Mouse (Mus musculus) kidney, embryonic 14.5 days (tissue): Measurements from ENCODE around the gene Camkk1. TPM values are rescaled to one million over a fixed set of nuclear protein-coding genes. Genes with fewer than 3 reads are reported as not detected.

ENCODE experiments used
- ATAC-seq: fragments of 200-750 bp; cut with Nextera tagmentation; 2 replicates; pipeline ENCODE4 v1.8.0; 2017; ENCODE audit warnings: moderate number of reproducible peaks, mild to moderate bottlenecking, moderate TSS enrichment, moderate library complexity; ENCODE audit not compliant: low FRiP score, low TSS enrichment
- H3K27ac ChIP-seq: fragments of 300-500 bp; sonication (generic); 2 replicates; pipeline ENCODE4 v1.5.1; 2014; ENCODE audit warnings: low read depth, mild to moderate bottlenecking, low read length, moderate library complexity, mixed read lengths
- H3K27me3 ChIP-seq: fragments of 300-500 bp; sonication (generic); 2 replicates; pipeline ENCODE4 v1.6.1; 2014; ENCODE audit warnings: mild to moderate bottlenecking, low read length; ENCODE audit not compliant: control insufficient read depth, insufficient read depth
- H3K36me3 ChIP-seq: fragments of 300-500 bp; sonication (generic); 2 replicates; pipeline ENCODE4 v1.6.1; 2014; ENCODE audit warnings: low read length, mixed read lengths; ENCODE audit not compliant: control insufficient read depth, insufficient read depth
- H3K4me1 ChIP-seq: fragments of 300-500 bp; sonication (generic); 2 replicates; pipeline ENCODE4 v1.6.1; 2014; ENCODE audit warnings: low read length, mixed read lengths; ENCODE audit not compliant: control insufficient read depth, insufficient read depth
- H3K4me2 ChIP-seq: fragments of 300-500 bp; sonication (generic); replicated peaks from 2 replicates; pipeline ENCODE4 v1.6.1; 2014; ENCODE audit warnings: low read depth, mild to moderate bottlenecking, low read length
- H3K4me3 ChIP-seq: fragments of 300-500 bp; sonication (generic); 2 replicates; pipeline ENCODE4 v1.5.1; 2014; ENCODE audit warnings: mild to moderate bottlenecking, low read length
- H3K9ac ChIP-seq: fragments of 300-500 bp; sonication (generic); 2 replicates; pipeline ENCODE4 v1.6.1; 2014; ENCODE audit warnings: low read depth, mild to moderate bottlenecking, low read length, moderate library complexity
- H3K9me3 ChIP-seq: fragments of 300-500 bp; sonication (generic); 2 replicates; pipeline ENCODE4 v1.6.1; 2016; ENCODE audit warnings: low read length; ENCODE audit not compliant: control insufficient read depth
- WGBS: fragments of 180-500 bp; shearing (Covaris S2); extraction: QIAGEN DNeasy Blood & Tissue Kit; methylation state at CpG from one replicate; pipeline ENCODE4 v1.1.7; 2014; 5-methylcytosine and 5-hydroxymethylcytosine counted together
- polyA plus RNA-seq: library from polyadenylated mRNA; unstranded; fragments of >200 nt; fragmentation: Nextera tagmentation; extraction: Ambion mirVana; gene quantifications from 2 replicates; pipeline ENCODE4 v1.2.1, GENCODE M21; 2014

The Camkk1 gene
- polyA plus RNA-seq, 1 experiment from 2014 or later = 2.8 TPM

DNA sequence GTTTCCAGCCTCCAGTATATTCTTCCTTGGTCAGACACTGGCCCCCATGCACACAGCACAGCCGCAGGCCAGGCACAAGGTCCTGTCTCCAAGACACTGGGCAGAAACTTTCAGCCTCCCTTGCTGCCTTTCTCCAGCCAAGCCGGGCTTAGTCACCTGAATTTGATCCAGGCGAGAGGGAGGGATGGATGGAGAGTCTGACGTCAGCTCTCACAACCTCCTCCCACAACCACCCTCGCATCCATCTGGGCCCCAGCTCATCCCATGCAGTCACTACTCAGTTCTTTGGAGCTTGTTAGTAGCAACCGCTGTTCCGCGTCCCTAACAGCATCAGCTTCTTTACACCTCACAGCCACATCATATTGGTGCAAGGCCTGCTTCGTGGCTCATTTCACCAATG lies 4.3 kb downstream of the Camkk1 start:
- WGBS = 48% methylated on average over 9 of the region's 9 CpGs
- Histone ChIP-seq H3K36me3 (no peaks in the 10 kb centered on the region), H3K9ac (no peak overlapping the region), H3K27me3 (peaks cover 16% of the 10 kb centered on the region), H3K27ac (no peak overlapping the region), H3K4me1 (0 out of 2 replicates have a peak, but pooled peaks cover 16% of the 10 kb centered on the region), H3K9me3 (no peaks in the 10 kb centered on the region), H3K4me2 (no peak overlapping the region), H3K4me3 (no peak overlapping the region)
- ATAC-seq = no peak

DNA sequence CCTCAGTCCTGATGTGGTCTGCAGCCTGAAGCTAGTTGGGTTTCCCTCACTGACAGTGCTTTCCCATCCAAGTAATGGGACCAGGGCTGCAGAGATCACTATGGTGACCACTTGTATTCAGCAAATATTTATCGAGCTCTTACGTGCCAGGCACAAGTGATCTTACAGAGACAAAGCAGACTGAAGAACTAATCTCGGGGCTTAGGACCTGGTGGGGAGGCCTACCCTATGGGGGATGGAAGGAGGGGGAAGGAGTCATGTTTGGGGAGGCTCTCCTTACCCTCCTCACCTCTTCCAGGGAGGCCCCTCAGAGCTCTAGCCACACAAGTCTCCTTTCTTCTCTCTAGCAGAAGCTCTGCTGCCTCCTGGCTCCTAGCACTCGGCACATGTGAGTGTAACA lies 5.0 kb downstream of the Camkk1 start:
- ATAC-seq = no peak
- Histone ChIP-seq H3K27ac (peak overlapping the region; percentile 7; the same call in 1 of the 2 replicates), H3K9ac (no peak overlapping the region), H3K27me3 (peaks cover 16% of the 10 kb centered on the region), H3K4me1 (0 out of 2 replicates have a peak, but pooled peaks cover 16% of the 10 kb centered on the region), H3K9me3 (no peaks in the 10 kb centered on the region), H3K4me2 (no peak overlapping the region), H3K36me3 (no peaks in the 10 kb centered on the region), H3K4me3 (no peak overlapping the region)
- WGBS = 77% methylated on average over 4 of the region's 4 CpGs

DNA sequence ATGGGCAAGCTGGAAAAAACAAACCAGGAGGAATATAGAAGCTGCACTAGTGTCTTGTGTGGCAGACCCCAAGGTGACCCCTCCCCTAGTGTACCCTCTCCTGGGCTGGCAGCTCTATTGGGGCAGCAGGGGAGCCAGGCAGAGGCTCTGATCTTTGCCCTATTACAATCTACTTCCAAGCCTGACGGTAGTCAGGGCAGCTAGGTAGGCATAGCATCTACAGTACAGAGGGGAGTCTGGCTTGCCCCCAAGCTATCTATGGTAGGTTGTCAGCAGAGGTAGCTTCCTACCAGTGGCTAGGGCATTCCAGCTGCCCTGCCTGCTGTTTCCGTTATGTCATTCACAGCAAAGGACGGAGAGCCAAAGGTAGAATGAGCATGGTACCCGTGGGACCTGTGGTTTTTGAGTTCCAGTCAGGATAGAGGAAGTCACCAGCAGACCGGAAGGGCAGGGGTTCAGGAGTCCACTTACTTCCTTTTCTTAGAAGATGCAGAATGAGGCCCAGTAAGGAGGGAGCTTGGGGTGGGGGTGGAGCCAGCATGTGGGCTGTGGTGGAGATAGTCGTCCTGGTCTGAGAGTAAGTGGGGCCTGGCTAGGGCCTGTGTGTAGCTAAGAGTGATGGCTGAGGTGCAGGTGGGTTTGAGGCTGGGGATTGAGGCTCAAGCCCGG lies 5.6 kb downstream of the Camkk1 start:
- Histone ChIP-seq H3K27ac (peak overlapping the region; percentile 7; the same call in 1 of the 2 replicates), H3K9ac (no peak overlapping the region), H3K4me3 (no peak overlapping the region), H3K4me2 (no peak overlapping the region; the same call in 1 of the 2 replicates), H3K36me3 (no peaks in the 10 kb centered on the region), H3K27me3 (peaks cover 15% of the 10 kb centered on the region), H3K4me1 (0 out of 2 replicates have a peak, but pooled peaks cover 16% of the 10 kb centered on the region), H3K9me3 (no peaks in the 10 kb centered on the region)
- no peak for ATAC-seq
- WGBS = 55% methylated on average over 7 of the region's 7 CpGs

DNA sequence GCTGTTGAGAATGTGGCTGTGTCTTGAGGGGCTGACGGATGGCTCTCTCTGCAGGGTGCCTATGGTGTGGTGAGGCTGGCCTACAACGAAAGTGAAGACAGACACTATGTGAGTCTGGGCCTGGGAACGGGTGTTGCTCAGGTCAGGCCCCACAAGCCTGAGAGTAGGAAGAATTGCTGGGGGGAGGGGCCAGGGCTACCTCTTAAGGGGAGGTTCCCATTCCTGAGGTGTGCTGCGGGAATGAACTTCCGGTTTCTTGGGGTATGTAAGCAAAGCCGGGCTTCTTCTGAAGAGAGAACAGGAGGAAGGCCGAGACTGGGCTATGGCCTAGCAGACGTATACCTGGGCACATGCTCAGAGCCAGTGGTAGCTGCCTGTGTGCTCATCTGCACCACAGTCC lies 8.2 kb downstream of the Camkk1 start:
- Histone ChIP-seq H3K36me3 (no peaks in the 10 kb centered on the region), H3K4me3 (no peak overlapping the region), H3K27ac (no peak overlapping the region), H3K4me2 (no peak overlapping the region), H3K9ac (no peak overlapping the region), H3K27me3 (no peaks in the 10 kb centered on the region), H3K4me1 (0 out of 2 replicates have a peak, but pooled peaks cover 11% of the 10 kb centered on the region), H3K9me3 (no peaks in the 10 kb centered on the region)
- no peak for ATAC-seq
- 47% methylated on average over 8 of the region's 8 CpGs for WGBS

DNA sequence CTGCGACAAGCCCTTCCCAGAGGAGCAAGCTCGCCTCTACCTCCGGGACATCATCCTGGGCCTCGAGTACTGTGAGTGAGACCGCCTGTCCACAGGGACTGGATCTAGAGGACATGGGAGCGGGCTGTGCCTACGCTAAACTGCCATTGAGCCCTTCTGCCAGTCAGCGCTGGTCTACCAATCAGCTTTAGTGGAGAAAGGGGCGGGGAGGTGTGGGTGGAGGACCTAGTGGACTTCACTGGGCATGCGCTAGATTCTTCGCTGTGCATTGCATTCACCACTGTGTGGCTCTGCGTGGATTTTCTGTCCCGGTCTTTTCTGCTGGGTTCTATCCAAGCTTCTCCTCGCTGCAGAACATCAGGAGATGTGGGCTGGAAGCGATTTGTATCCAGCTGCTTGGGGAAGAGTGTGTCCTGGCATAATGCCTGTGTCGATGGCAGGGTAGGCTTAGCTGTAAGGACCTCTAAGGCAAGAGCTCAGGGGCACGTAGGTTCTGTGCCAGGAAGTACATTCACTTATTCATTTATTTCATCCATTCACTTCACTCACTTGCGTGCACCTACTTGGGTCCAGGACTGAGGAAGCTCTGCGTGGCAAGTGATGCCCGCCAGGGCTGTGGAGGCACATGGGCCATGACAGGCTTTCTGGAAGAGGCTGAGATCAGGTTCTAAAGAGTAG lies 12.2 kb downstream of the Camkk1 start:
- 23% methylated on average over 20 of the region's 20 CpGs for WGBS
- H3K9me3 ChIP-seq = no peaks in the 10 kb centered on the region
- H3K4me1 ChIP-seq = no peaks in the 10 kb centered on the region
- no peak overlapping the region for H3K27ac ChIP-seq
- H3K27me3 ChIP-seq = no peaks in the 10 kb centered on the region
- H3K4me3 ChIP-seq = peak overlapping the region; percentile 18; the same call in 1 of the 2 replicates
- no peaks in the 10 kb centered on the region for H3K36me3 ChIP-seq
- peak; percentile 92 for ATAC-seq
- peak overlapping the region; percentile 23; the same call in 1 of the 2 replicates for H3K9ac ChIP-seq
- H3K4me2 ChIP-seq = peak overlapping the region; percentile 40

DNA sequence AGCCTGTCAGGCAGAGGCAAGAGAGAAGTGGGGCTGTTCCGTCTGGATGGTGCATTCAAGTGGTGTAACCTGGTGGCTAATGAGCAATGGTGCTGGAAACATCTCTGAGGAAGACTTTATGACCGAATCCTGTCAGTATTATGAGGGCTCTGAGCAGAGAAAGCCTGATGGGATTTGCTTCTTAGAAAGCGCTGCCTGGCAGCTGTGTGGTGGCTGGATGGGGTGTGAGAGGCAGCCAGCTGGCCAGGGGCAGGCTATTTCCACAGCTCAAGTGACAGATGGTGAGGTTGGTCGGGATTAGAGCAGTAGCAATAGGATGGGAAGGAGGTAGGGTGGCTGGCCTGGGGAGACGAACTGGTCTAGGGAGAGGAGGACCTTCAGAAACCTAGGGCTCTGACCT lies 12.7 kb downstream of the Camkk1 start:
- 41% methylated on average over 5 of the region's 5 CpGs for WGBS
- no peak overlapping the region; the same call in 1 of the 2 replicates for H3K4me2 ChIP-seq
- no peaks in the 10 kb centered on the region for H3K9me3 ChIP-seq
- H3K27me3 ChIP-seq = no peaks in the 10 kb centered on the region
- no peak overlapping the region for H3K4me3 ChIP-seq
- ATAC-seq = no peak
- no peaks in the 10 kb centered on the region for H3K4me1 ChIP-seq
- H3K27ac ChIP-seq = no peak overlapping the region
- H3K36me3 ChIP-seq = no peaks in the 10 kb centered on the region
- peak overlapping the region; percentile 9; the same call in 1 of the 2 replicates for H3K9ac ChIP-seq

DNA sequence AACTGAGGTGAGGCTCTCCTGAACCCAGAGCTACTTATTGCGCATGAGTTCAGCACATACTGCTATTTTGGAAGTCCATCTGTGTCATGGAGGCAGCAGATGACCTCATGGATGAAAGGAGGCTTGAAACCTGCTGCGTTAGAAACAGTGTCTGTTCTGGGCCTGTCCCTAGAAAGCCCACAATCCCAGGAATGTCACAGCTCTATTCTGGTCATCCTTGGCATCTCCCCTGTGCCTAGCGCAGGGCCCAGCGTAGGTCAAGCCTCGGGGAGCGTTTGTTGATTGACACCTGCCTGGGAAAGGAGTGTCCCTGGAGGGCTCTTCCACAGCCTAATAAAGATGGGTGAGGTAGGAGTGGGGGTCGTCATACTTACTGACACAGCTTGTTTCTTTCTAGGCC lies 17.3 kb downstream of the Camkk1 start:
- Histone ChIP-seq H3K9ac (no peak overlapping the region), H3K4me1 (no peaks in the 10 kb centered on the region), H3K36me3 (peaks cover 2% of the 10 kb centered on the region), H3K4me3 (no peak overlapping the region), H3K27ac (no peak overlapping the region), H3K27me3 (no peaks in the 10 kb centered on the region), H3K9me3 (no peaks in the 10 kb centered on the region), H3K4me2 (no peak overlapping the region)
- WGBS = 82% methylated on average over 7 of the region's 7 CpGs
- no peak for ATAC-seq

DNA sequence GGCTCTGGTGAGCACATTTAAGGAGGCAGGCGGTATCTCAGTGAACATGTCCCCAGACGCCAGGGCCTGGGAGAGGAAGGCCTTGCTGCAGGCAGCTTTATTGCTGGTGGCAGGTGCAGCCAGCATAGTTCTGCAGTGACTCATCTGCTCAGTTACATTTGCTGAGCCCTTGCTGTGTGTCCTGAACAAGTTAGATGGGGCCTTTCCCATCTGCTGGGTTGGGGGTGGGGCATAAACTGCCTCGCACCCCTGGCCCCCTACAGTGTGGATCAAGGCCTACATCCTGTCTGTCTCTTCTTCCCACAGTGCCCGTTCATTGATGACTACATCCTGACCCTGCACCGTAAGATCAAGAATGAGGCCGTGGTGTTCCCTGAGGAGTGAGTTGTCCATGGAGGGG lies 18.1 kb downstream of the Camkk1 start:
- no peak for ATAC-seq
- no peaks in the 10 kb centered on the region for H3K4me1 ChIP-seq
- H3K9me3 ChIP-seq = no peaks in the 10 kb centered on the region
- no peaks in the 10 kb centered on the region for H3K27me3 ChIP-seq
- H3K36me3 ChIP-seq = peaks cover 2% of the 10 kb centered on the region
- no peak overlapping the region for H3K4me2 ChIP-seq
- H3K27ac ChIP-seq = no peak overlapping the region
- no peak overlapping the region for H3K4me3 ChIP-seq
- 52% methylated on average over 6 of the region's 6 CpGs for WGBS
- H3K9ac ChIP-seq = no peak overlapping the region

DNA sequence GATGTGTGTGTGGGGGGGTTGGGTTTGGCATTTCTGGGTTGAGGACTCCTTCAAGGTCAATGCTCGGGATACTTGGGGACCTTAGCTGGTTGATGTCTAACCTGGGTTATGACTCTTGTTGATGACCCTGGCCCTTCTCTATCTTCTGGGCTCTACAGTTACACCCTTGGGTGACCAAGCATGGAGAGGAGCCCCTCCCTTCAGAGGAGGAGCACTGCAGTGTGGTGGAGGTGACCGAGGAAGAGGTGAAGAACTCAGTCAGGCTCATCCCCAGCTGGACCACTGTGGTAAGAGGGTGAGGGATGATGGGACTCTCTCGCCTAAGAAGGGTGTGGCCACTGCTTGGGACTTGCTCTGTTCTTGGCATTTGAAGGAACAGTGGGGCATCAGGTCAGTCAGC lies 18.9 kb downstream of the Camkk1 start:
- Histone ChIP-seq H3K27ac (no peak overlapping the region), H3K36me3 (peaks cover 2% of the 10 kb centered on the region), H3K9me3 (no peaks in the 10 kb centered on the region), H3K4me2 (no peak overlapping the region), H3K9ac (no peak overlapping the region), H3K4me3 (no peak overlapping the region), H3K4me1 (no peaks in the 10 kb centered on the region), H3K27me3 (no peaks in the 10 kb centered on the region)
- ATAC-seq = no peak
- WGBS = 62% methylated on average over 3 of the region's 3 CpGs
